Mouse (Mus musculus) heart, postnatal 0 days (tissue): ENCODE measurements at regions not wholly inside any gene's neighbourhood (a gene's known extent, or its start where the extent isn't known, plus 50 kb on each side); places are given as distances from the start of the nearest gene placed in this dataset.

Experiments
- CTCF ChIP-seq: IDR thresholded peaks from 2 replicates; pipeline ENCODE4 v1.5.1; 2016; ENCODE audit warnings: antibody characterized with exemption, control low read depth, low read depth
- EP300 ChIP-seq: IDR thresholded peaks from 2 replicates; pipeline ENCODE4 v1.6.1; 2016; ENCODE audit warnings: antibody characterized with exemption, low read depth

GRCm38 (mm10) chr5:101024796-101025195, 179.3 kb downstream of the Gpat3 start:
- TF ChIP-seq EP300 (no peak), CTCF (no peak)
